Mouse (Mus musculus): ENCODE measurements at regions not wholly inside any gene's neighbourhood (a gene's known extent, or its start where the extent isn't known, plus 50 kb on each side); places are given as distances from the start of the nearest gene placed in this dataset.

GRCm38 (mm10) chr12:109272101-109272500 lies 180.5 kb upstream of the Dlk1 start:
- no peak for TF ChIP-seq CTCF (IDR thresholded peaks at IDR 0.05; ENCODE audit: low read depth, low read length)
- no peak for TF ChIP-seq POLR2A (IDR thresholded peaks at IDR 0.05; ENCODE audit: insufficient read depth, low read length)
- no peak for TF ChIP-seq EP300 (IDR thresholded peaks at IDR 0.05; ENCODE audit: insufficient read depth, low read depth, low read length)
